In the genomic region with DNA sequence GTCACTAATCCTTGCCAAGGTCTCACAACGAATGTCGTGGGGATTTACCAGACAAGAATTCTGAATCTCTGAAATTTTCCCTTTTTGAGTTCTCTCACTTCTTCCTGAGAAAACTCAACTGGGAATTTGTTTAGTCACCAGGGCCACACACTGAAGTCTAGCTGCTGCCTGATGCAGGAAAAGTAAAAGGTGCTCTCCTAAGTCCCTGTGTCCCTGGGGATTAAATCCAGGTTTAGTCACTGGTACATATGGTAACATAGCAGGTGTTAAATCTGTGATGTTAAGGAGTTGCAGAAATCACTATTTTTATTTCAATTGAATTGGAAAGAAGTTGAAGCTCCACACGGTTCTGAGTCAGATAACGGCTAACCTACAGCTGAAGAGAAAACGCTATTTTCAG, we compare ENCODE assay signal across 29 mouse cellular contexts.
"Had no signal": no experiment of that assay in that cellular context is flagged by ENCODE, and none has a peak within 500 bp of the region (broad histone marks: within the 10 kb centered on the region; RNA-seq: fewer than 3 reads in every experiment).

No protein-coding gene starts in this region.

- H3K9me3 ChIP-seq: embryonic facial prominence, embryonic 10.5 days; embryonic facial prominence, embryonic 12.5 days; embryonic facial prominence, embryonic 13.5 days; embryonic facial prominence, embryonic 15.5 days; forebrain, embryonic 12.5 days; forebrain, embryonic 13.5 days; forebrain, embryonic 15.5 days; heart, embryonic 10.5 days had no signal

- ATAC-seq: forebrain, embryonic 13.5 days; forebrain, embryonic 14.5 days; forebrain, embryonic 15.5 days; forebrain, embryonic 16.5 days; forebrain, postnatal 0 days had no signal

- H3K27ac ChIP-seq: embryonic facial prominence, embryonic 10.5 days; embryonic facial prominence, embryonic 12.5 days; embryonic facial prominence, embryonic 13.5 days; embryonic facial prominence, embryonic 15.5 days; forebrain, embryonic 10.5 days; forebrain, embryonic 12.5 days; forebrain, embryonic 13.5 days; forebrain, embryonic 15.5 days; gastrocnemius, adult 2 months; heart, adult 2 months; heart, embryonic 10.5 days had no signal

- H3K36me3 ChIP-seq: embryonic facial prominence, embryonic 10.5 days; embryonic facial prominence, embryonic 12.5 days; embryonic facial prominence, embryonic 13.5 days; embryonic facial prominence, embryonic 15.5 days; forebrain, embryonic 10.5 days; forebrain, embryonic 12.5 days; forebrain, embryonic 15.5 days; heart, embryonic 10.5 days had no signal

- H3K27me3 ChIP-seq: embryonic facial prominence, embryonic 12.5 days; embryonic facial prominence, embryonic 13.5 days; embryonic facial prominence, embryonic 15.5 days; forebrain, embryonic 12.5 days; forebrain, embryonic 13.5 days; forebrain, embryonic 15.5 days had no signal

- DNase-seq: cerebellum, adult 8-10 months; cerebellum, adult 9-10 months; cerebellum, adult 9-11 months; cerebellum, postnatal 10 days; cerebellum, postnatal 14 days; cerebellum, postnatal 25 days; cerebellum, postnatal 36 days; embryo, embryonic 11 days; forebrain, postnatal 0 days; gastrocnemius, adult 2 months; gastrocnemius, postnatal 10 days; gastrocnemius, postnatal 14 days; gastrocnemius, postnatal 25 days; gastrocnemius, postnatal 36 days; heart, adult 11 months; heart, adult 18-20 months; heart, adult 2 months had no signal

- H3K4me1 ChIP-seq: embryonic facial prominence, embryonic 10.5 days; embryonic facial prominence, embryonic 12.5 days; embryonic facial prominence, embryonic 13.5 days; embryonic facial prominence, embryonic 15.5 days; forebrain, embryonic 10.5 days; forebrain, embryonic 12.5 days; forebrain, embryonic 13.5 days; forebrain, embryonic 15.5 days; heart, embryonic 10.5 days had no signal

- H3K4me3 ChIP-seq: embryonic facial prominence, embryonic 10.5 days; embryonic facial prominence, embryonic 12.5 days; embryonic facial prominence, embryonic 13.5 days; embryonic facial prominence, embryonic 15.5 days; erythroblast, embryonic 14.5 days; forebrain, embryonic 10.5 days; forebrain, embryonic 12.5 days; forebrain, embryonic 13.5 days; forebrain, embryonic 15.5 days; gastrocnemius, adult 2 months; heart, adult 2 months; heart, embryonic 10.5 days had no signal
